Mouse (Mus musculus) mesoderm, embryonic 11.5 days (tissue): ENCODE results near the gene Ccdc47.

Experiments
- DNase-seq: peaks from one replicate; pipeline ENCODE4 v3.0.0-alpha.2; 2012; ENCODE audit warnings: low read depth, low spot score

The Ccdc47 gene

DNA sequence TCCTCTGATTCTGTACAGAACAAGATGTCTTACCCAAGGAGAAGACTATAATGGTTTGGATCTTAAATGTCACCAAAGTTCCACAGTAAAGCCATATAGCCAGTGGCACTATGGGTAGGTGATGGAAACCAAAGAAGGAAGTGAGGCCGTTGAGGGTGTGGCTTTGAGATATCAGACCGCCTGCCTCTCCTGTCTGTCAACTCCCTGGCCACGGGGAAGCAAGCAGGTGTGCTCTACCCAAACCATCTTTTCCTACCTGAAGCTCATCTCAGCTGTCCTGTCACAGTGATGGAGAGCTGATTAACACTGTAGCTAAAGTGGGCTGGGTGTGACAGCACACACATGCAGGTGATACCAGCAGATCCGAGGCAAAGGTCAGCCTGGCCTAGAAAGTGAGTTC, 17.9 kb downstream of the Ccdc47 start:
- DNase-seq = no peak

DNA sequence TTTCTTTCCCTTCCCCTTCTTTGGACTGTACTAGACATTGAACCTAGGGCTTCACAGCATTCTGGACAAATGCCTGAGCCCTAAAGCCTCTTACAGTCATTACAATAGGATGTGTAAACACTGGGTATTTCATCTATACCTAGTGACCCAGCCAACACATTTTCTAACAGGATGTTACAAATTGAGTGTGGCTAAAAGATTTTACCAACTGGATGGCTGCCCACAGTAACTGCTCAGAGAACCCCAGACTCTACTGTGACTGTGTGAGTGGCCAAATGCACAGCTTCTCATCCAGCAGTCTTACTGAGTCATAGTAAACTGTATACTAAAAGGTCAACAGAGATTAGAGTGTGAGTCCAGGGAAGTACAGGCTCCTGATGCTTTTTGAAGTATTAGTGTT, 20.8 kb downstream of the Ccdc47 start:
- no peak for DNase-seq

DNA sequence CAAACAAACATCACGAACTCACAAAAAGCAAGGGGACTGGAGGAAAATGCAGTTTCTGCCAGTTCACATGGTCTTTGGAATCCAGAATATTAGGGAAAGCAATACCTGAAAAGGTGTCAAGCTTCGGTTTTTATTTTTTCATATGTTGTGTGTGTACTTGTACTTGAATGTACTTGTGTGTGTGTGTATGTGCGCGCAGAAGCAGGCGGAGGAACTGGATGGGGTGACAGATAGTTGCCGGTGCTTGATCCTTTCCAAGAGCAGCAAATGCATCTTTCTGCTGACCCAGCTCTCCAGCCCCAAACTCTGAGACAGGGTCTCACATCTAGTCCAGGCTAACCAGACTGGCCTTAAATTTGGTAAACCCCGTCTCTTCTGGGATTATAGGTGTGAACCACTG, 21.3 kb downstream of the Ccdc47 start:
- DNase-seq = no peak

DNA sequence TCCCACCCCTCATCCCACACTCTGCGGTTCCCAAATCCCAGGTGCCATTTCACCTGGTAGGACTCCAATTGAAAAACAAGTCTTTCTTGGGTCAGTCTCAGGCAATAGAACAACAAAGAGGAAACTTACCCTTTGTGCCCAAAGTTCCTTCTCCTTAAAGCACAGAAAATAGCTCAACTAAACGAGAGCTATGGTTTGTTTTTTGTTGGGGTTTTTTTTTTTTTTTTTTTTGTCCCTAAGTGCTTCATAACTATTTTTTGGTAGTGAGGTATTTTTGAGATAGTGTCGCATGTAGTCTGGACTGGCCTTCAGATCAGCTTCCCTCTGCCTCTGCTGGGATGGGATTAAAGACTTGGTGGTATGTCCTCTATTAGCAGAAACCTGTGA, 22.0 kb downstream of the Ccdc47 start:
- no peak for DNase-seq

DNA sequence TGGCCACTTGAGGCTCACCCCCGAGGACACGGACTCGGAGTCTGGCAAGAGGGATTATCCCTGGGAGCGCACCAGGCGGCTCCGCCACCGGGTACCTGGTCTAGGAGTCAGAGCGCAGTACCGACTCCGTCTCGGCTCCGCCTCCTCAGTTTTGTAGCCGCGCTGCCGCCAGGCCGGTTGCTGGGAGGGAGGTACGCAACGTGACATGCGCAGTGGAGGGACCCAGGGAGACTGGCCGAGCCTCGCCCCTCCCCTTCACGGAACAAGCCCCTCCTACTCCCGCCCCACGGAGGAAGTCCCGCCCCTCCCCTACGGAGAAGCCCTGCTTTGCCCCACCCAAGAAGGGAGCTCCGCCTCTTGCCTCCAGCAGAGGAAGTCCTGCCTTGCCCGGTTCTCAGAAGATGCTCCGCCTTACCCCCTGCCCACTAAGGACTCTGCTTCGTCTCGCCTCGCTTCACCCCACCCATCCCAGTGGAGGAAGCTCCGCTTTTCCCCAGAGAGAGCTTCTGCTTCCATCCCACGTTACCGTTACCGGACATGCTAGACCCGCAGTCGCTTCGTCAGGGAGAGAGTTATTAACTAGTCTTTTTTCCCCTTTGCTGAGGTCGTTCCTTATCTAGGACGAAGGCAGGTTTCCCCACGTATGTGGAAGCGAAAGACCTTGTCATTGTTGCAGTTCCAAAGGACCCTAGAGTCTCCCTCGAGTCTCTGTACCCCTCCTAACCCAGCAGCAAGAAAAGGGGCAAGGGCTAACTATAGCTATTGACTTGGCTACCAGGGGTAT, 22.6 kb downstream of the Ccdc47 start:
- peak; percentile 99 for DNase-seq

DNA sequence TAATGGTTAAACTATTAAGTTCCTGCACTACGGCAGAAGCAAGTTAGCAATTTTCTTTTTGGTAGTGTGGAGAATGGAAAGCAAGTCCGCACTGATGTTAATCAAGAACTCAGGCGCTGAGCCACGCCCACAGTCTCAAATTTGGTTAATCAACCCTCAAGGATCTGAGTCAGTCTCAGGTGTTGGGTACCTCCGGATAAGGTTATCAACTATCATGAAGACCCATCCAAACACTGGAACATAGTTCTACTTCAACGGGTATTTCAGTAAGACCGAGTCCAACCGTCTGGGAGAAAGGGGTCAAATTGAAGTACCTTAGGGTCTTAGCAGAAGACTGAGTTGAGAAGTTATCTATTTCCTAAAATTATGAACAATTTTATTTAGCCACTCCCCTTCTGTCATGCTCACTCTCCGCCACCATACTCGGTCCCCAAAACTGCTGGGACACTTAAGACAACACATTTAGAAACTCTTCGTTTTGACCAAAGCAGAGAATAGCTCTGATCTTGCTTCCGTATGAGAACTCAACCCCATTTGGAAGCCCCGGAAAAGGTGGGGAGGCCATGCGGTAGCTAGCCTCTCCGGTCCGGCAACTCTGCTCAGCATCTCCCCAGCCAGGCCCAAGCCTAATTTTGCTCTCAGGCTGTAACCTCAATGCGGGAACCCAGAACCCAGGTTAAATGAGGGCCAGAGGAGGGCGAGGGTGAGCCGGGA, 23.3 kb downstream of the Ccdc47 start:
- no peak for DNase-seq

DNA sequence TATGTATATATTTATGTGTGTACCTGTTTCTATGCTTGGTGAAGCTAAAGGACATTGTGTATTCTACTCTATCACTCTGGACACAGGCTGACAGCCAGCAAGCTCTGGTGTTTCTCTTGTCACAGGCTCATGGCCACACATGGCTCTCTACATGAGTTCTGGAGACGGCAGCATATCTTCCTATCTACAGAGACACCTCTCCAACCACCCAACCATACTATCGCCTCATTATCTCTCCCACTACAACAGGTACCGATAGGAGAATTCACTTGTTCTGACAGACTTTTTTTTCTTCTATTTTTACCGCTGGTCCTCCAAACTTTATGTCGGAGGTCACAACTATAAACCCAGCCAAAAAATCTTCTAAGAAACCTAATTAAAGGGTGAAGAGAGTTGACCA, 23.9 kb downstream of the Ccdc47 start:
- no peak for DNase-seq

DNA sequence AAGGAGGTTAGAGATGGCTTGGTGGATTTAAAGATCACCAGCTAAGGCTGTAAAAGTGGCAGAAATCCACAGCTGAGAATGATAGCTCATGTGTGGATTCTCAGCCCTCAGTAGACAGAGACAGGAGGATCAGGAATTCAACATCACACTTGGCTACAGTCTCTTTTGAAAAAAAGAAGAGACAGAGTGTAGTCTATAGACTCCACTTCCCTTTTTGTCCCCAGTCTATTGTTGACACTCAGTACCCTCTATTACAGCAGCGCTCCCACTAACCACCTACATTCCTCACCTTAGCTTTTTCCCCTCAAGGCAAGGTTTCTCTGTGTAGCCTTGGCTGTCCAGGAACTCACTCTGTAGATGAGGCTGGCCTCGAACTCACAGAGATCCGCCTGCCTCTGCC, 24.4 kb downstream of the Ccdc47 start:
- DNase-seq = no peak

DNA sequence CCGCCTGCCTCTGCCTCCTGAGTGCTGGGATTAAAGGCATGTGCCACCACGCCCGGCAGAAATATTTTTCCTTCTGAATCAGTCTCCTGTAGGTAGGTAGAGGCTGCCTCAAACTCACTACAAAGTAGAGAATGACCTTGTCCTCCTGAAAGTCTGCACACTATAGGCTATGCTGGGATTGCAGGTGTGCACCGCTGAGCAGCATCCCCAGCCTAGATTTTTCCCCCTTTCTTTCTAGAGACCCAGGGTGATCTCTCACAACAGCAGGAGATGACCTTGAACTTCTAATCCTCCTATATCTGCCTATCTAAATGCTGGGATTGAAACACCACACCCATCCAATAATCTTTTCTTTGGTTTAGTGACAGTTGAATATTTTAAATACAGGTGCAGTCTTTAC, 28.8 kb downstream of the Ccdc47 start:
- DNase-seq = no peak

DNA sequence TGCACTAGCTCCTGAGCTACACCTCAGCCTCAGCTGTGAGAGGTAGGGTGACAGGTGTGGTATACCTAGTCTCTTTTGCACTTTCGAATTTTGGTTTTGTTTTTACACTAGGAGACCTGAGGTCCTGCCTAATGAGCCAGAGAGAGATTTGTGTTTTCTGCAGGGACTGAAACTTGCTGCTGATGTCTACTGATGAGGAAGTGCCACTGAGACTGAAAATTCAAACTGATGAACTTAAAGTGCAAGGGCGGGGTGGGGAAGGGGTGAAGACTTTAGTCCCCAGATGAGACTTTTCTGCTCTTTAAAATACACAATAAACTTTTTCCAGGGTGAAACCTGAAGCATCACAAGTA, 35.7 kb downstream of the Ccdc47 start:
- no peak for DNase-seq

DNA sequence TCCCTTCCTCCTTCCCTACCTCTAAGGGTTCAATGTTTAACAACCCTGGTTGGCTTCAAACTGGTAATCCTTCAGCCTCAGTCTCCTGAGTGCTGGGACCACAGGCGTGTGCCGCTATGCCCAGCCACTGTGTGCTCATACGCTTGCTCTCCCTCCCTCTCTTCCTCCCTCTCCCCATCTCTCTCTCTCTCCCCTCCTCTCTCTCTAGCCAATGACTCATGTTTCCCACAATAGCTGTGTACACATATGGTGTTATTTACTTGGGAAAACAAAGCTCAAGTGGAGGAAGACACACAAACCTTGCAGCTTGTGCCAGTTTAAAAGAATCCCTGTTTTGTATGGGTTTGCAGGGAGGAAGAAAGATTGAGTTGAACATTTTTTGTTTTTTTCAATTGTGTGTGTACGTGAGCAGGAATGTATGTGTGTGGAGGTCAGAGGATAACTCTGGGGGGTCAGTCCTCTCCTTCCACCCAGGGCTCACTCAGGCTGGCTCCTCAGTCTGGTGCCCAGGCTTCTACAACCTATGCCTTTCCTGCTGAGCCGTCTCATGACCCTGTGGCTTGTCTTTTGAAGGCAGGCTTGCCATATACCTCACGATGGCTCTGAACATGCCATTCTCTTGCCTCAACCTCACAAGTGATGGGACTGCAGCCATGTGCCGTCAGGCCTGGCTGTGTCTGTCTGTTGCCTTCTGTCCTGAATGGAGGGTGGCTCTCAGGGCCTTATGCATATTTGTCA, 36.3 kb downstream of the Ccdc47 start:
- no peak for DNase-seq

DNA sequence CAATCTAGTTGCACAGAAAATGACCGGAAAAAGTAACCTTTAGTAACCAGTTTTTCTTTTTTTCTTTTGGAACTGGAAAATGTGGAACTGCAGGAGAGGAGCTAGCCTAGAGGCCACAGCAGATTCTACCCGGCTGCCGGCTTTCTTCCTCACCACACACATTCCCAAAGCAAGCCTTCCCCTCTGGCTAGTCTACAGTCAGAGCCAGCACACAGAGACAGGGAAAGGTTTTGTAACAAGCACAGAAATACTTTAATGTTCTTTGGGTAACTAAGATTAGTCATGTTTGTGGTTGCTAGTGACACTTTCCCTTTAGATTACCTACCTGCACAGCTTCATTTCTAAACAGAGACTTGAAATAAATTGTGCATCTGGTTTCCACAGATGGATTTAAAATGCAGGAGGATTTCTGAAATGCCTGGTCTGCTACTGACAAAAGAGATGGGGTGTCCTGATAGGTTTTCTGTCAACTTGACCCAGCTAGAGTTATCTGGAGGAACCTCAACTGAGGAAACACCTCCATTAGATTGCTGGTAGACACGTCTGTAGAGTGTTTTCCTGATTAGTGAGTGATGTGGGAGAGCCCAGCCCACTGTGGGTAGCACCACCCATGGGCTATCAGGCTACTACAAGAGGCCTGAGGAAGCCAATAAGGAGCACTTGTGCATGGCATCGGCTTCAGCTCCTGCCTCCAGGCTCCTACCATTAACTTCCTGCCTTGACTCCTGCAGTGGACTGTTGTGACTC, 37.9 kb downstream of the Ccdc47 start:
- DNase-seq = no peak

DNA sequence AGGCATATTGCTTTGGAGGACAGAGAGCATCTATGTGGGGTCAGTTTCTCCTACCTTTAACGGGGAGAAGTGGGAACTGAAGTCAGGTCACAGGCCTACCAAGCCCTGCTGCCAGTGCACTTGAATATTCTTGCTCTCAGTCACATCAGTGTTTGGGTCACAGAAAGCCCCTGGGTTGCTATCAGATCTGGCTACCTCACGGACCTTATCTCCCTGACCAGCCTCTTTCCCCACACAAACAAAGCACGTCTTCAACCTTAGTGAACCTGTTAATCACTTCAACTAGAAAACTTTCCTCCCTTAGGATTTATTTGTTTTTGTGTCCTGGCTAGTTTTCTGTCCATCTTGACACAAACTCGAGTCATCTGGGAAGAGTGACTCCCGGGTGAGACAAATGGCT, 39.8 kb downstream of the Ccdc47 start:
- DNase-seq = no peak

DNA sequence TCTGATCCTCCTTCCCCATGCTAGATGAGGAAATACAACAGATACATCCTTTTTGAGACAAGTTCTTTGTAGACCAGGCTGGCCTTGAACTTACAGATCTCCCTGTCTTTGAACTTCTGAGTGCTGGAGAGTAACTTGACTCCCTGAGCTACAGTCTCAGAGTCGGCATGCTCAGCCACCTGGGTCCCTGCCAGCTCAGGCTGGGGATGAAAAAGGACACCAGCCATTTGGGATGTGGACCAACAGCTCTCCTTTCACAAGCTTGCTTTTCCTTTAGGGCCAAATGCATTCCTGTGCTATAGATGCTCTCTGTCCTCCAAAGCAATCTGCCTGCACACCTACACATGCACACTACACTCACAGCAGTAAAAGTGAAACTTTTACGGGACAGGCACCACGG, 41.1 kb downstream of the Ccdc47 start:
- DNase-seq = no peak

DNA sequence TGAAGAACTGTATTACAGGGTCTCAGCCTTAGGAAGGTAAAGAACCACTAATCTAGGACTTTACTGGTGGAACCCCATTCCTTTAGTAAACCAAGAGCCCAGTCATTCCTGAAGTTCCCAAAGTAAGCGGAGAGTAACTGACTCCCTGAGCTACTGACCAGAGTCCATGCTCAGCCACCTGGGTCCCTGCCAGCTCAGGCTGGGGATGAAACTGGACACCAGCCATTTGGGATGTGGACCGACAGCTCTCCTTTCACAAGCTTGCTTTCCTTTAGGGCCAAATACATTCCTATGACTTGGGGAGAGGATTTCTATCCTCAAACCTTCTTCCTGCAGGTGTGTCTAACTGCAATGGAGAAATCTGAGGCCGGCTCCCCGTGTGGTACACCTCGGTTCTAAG, 41.8 kb downstream of the Ccdc47 start:
- no peak for DNase-seq

DNA sequence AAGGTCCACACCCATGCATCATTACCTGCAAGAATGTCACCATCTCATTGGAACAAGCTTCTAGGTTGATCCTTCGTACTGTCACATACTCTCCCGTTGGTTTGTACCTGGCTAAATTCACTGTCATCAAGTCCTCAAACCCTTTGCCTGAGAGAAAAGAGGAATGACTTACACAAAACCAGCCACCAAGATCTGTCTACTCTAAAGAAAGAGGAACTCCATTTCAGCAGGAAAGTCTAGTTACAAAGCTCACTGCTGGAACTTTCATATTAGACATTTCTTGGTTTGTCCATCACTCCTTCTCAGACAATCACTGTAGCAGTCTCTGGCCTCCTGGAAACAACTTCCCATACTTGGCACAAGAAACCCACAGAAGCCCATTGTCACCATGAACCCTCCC, 42.9 kb downstream of the Ccdc47 start:
- no peak for DNase-seq

DNA sequence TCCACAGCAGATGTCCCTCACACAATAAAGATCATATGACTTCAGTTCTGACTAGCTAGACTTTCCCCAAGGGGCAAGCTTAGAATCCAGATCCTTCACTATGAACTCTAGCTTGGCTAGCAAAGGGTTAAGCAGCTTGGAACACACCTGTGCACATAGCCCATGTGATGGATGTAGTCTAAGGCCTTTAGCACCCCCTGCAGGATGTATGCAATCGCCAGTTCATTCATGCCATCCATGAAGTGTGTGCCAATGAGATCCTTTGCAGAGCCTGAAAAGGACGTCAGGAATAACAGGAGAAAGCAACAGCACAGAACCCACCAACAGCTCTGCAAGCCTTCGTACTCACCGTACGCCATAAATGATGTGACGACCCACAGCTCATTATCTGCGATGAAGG, 45.3 kb downstream of the Ccdc47 start:
- DNase-seq = no peak

DNA sequence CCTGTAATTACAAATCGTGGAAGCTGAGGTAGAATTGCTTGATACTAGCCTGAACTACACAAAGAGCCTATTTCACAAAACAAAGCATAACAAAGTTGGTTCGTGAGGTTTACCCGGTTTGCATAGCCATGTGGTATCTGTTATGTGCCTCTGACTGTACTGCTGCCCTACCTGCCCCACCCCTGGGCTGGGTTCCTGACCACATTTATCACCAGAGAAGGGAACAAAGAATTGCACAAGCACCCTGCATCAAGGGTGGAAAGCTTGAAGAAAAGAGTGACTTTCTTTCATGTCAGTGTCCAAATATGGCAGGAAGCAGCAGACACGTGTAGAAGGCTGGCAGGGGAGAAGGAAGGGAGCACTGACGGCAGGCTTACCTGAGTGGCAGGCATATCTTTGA, 48.7 kb downstream of the Ccdc47 start:
- DNase-seq = no peak

DNA sequence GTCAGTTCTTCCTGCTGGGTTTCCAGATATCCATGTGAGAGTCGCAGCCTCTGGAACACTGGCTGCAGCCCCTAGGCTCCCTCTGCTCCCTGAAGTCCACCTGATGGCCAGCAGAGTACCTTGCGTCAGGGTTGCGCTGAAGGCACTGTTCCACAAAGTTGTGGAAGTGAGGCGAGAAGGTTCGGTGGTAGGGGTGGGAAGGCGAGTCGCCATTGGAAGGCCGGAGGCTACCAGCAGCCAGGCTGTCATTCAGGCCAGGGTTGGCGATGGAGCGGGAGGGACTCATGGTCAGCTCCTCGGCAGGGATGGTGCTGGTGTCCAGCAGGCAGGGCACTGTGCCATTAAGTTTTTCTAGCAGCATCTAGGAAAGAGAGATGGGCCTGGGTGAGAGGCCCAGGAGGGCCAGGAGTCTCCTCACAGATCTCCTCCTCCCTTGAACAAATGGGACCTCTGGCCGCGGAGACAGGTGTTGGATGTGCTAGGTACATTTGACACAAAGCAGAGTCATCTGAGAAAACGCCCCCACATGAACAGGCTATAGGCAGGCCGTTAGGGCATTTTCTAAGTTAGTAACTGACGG, 51.5 kb downstream of the Ccdc47 start:
- no peak for DNase-seq

DNA sequence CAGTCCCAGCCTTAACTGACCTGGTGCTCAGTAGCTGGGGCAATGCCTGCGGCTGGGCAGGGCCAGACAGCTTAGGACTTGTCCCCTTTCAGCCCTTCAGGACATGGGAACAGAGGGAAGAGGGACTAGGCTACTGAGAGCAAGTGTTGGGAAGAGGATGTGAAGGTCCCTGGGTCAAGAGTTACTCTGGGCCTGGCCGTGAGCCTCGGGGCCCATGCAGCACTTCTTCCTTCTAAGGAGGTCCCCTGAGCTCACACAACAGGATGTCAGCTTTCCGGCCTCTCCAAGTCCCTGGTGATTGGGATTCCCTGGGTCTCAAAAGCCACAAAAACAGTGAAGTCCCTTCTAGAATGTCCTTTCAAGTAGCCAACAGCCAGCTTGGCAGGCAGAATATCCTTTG, 52.6 kb downstream of the Ccdc47 start:
- DNase-seq = no peak

DNA sequence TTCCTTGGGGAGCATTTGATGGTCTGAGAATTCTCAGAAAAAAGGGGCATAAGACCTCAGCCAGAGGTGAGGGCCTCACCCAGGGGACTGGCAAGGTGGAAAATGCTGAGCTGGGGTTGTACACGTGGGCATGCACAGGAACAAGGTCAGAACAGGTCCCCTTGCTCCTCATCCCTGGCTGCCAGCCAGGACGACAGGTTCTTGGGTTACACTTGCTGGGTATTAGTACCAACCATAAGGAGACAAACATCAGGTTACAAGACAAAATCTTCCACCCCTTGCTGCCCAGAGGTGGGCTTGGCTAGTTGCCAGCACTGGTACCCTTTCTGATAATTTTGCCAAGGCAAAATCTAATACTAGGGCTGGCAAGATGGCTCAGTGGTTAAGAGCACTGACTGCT, 53.9 kb downstream of the Ccdc47 start:
- no peak for DNase-seq
